In the genomic region with DNA sequence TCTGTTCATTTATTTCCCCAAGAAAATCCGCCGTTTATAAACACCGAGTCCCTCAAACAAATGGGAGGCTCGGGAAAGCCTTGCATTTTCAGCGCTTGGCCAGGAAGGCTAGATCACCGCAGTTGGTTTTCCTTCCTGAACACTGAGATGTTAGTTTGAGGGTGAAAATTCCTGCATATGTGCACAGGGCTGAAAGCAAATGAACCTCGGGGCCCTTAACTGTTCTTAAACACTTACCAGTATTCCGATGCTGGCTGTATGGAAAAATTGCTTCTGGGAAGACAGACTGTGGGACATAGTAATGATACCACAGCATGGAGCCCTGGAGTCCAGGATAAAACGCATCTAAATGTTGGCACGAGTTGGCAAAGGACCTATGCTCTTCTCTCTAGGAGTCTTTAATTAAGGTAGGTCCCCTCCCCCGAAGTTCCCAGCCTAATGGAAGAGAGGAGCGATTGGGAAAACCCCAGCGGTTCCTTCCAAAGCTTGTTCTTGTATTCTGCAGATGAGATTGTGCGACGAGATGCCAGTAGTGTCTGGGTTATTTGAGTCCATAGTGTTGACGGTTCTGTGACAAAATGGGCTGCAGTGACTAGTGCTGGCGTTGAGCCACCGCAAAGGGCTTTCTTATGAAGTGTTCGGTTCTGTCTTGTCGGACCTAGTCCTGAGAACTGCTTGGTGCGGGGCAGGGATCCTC, we compare ENCODE assay signal across 9 mouse cellular contexts.
A peak's percentile ranks its signal among the peaks of the same experiment; 100 is the strongest.
DNase-seq lines count a peak whose midpoint lies in the region; ATAC-seq and TF ChIP-seq lines count a peak whose summit lies in the region.
"Had no signal": no experiment of that assay in that cellular context is flagged by ENCODE, and none has a peak within 500 bp of the region (broad histone marks: within the 10 kb centered on the region; RNA-seq: fewer than 3 reads in every experiment).

No protein-coding gene starts in this region.

- no peaks in the 10 kb centered on the region for H3K9me3 ChIP-seq in intestine, embryonic 14.5 days (ENCODE audit: control insufficient read depth, low read length)
- no peaks in the 10 kb centered on the region for H3K9me3 ChIP-seq in intestine, embryonic 16.5 days (ENCODE audit: control insufficient read depth, low read length)
- H3K9me3 ChIP-seq in limb, embryonic 14.5 days (ENCODE audit: control insufficient read depth, low read length), result no peaks in the 10 kb centered on the region
- no peaks in the 10 kb centered on the region for H3K9me3 ChIP-seq in heart, embryonic 10.5 days

- H3K4me1 ChIP-seq in intestine, embryonic 14.5 days (replicated peaks; ENCODE audit: control insufficient read depth, insufficient read depth, low read length), result no peaks in the 10 kb centered on the region
- 0 out of 2 replicates have a peak, but pooled peaks cover 3% of the 10 kb centered on the region for H3K4me1 ChIP-seq in intestine, embryonic 16.5 days (ENCODE audit: control insufficient read depth, insufficient read depth, low read length)
- 0 out of 2 replicates have a peak, but pooled peaks cover 3% of the 10 kb centered on the region for H3K4me1 ChIP-seq in limb, embryonic 14.5 days (ENCODE audit: control insufficient read depth, insufficient read depth, low read length)
- H3K4me1 ChIP-seq in heart, embryonic 10.5 days, result peaks cover 13% of the 10 kb centered on the region

- H3K4me2 ChIP-seq in intestine, embryonic 14.5 days (ENCODE audit: low read length), result no peak overlapping the region
- no peak overlapping the region for H3K4me2 ChIP-seq in intestine, embryonic 16.5 days (ENCODE audit: low read depth, low read length)
- H3K4me2 ChIP-seq in limb, embryonic 14.5 days (replicated peaks; ENCODE audit: low read depth, low read length, severe bottlenecking), result 0 out of 2 replicates have a peak overlapping the region, but pooled peaks have one; percentile 5

- H3K4me3 ChIP-seq in intestine, embryonic 14.5 days (ENCODE audit: low read depth, low read length), result no peak overlapping the region
- no peak overlapping the region for H3K4me3 ChIP-seq in intestine, embryonic 16.5 days (ENCODE audit: low read length)
- H3K4me3 ChIP-seq in limb, embryonic 14.5 days (replicated peaks; ENCODE audit: low read length), result peak overlapping the region; percentile 5; the same call in 1 of the 2 replicates
- H3K4me3 ChIP-seq in gastrocnemius, adult 2 months, result no peak overlapping the region
- H3K4me3 ChIP-seq in heart, embryonic 10.5 days, result no peak overlapping the region
- H3K4me3 ChIP-seq: myocyte had no signal

- TF ChIP-seq POLR2A in limb, embryonic 14.5 days (IDR thresholded peaks at IDR 0.05; ENCODE audit: borderline replicate concordance, extremely low read depth, insufficient read depth, insufficient read length), result no peak

- ATAC-seq in intestine, embryonic 14.5 days (replicated peaks; ENCODE audit: low FRiP score, low TSS enrichment, low read depth), result no peak
- ATAC-seq in intestine, embryonic 16.5 days, result no peak
- no peak for ATAC-seq in limb, embryonic 14.5 days (ENCODE audit: low FRiP score, low read depth)

- peaks cover 74% of the 10 kb centered on the region for H3K27me3 ChIP-seq in intestine, embryonic 14.5 days (replicated peaks; ENCODE audit: control insufficient read depth, insufficient read depth, low read length)
- peaks cover 61% of the 10 kb centered on the region for H3K27me3 ChIP-seq in intestine, embryonic 16.5 days (replicated peaks; ENCODE audit: control insufficient read depth, insufficient read depth, low read length)
- H3K27me3 ChIP-seq in limb, embryonic 14.5 days (ENCODE audit: control insufficient read depth, insufficient read depth, low read length), result peaks cover 63% of the 10 kb centered on the region
- H3K27me3 ChIP-seq in heart, embryonic 10.5 days (ENCODE audit: insufficient read depth, poor library complexity, severe bottlenecking), result peaks cover 65% of the 10 kb centered on the region

- WGBS in intestine, embryonic 14.5 days, result 3% methylated on average over 21 of the region's 21 CpGs
- 6% methylated on average over 21 of the region's 21 CpGs for WGBS in intestine, embryonic 16.5 days
- WGBS in limb, embryonic 14.5 days, result 7% methylated on average over 21 of the region's 21 CpGs
- WGBS in heart, embryonic 10.5 days, result 5% methylated on average over 21 of the region's 21 CpGs

- intact Hi-C loops in gastrocnemius, adult 2 months (cut with DNase I), result no loop called here

- no peak overlapping the region for H3K27ac ChIP-seq in intestine, embryonic 14.5 days (ENCODE audit: low read depth)
- H3K27ac ChIP-seq in intestine, embryonic 16.5 days (ENCODE audit: low read length), result no peak overlapping the region
- H3K27ac ChIP-seq in limb, embryonic 14.5 days (replicated peaks; ENCODE audit: low read depth, low read length), result no peak overlapping the region
- H3K27ac ChIP-seq in gastrocnemius, adult 2 months, result no peak overlapping the region
- H3K27ac ChIP-seq in heart, embryonic 10.5 days, result no peak overlapping the region

- TF ChIP-seq CTCF in gastrocnemius, adult 2 months (IDR thresholded peaks at IDR 0.05), result no peak

- H3K36me3 ChIP-seq in intestine, embryonic 14.5 days (ENCODE audit: control insufficient read depth, insufficient read depth, low read length), result no peaks in the 10 kb centered on the region
- no peaks in the 10 kb centered on the region for H3K36me3 ChIP-seq in intestine, embryonic 16.5 days (ENCODE audit: control insufficient read depth, insufficient read depth, low read length)
- H3K36me3 ChIP-seq in limb, embryonic 14.5 days (ENCODE audit: control insufficient read depth, insufficient read depth, low read length), result no peaks in the 10 kb centered on the region
- no peaks in the 10 kb centered on the region for H3K36me3 ChIP-seq in heart, embryonic 10.5 days

- DNase-seq in intestine, embryonic 14.5 days (ENCODE audit: low spot score), result peak; percentile 60
- peak; percentile 55 to 56 for DNase-seq in frontal cortex, postnatal 36 days (ENCODE audit: low spot score in 2 of 2)
- no peak for DNase-seq in limb, embryonic 14.5 days (ENCODE audit: low spot score)
- peak; percentile 47 for DNase-seq in right cerebral cortex, postnatal 25 days
- no peak for DNase-seq in thymus, postnatal 14 days
- DNase-seq in gastrocnemius, adult 2 months, result no peak
- no peak for DNase-seq in heart, embryonic 10.5 days (ENCODE audit: low spot score)

- H3K9ac ChIP-seq in intestine, embryonic 14.5 days (ENCODE audit: low read length), result no peak overlapping the region
- H3K9ac ChIP-seq in intestine, embryonic 16.5 days (ENCODE audit: low read depth, low read length), result no peak overlapping the region
- H3K9ac ChIP-seq in limb, embryonic 14.5 days (ENCODE audit: low read depth, low read length, severe bottlenecking), result no peak overlapping the region

Comparison
In these comparisons a context has a peak if more than half of its experiments do, and no peak if none do; other contexts are left out.
1. DNase-seq: peak in intestine, embryonic 14.5 days (single experiment), frontal cortex, postnatal 36 days (2 of 2) and right cerebral cortex, postnatal 25 days (single experiment); none in limb, embryonic 14.5 days (single experiment), thymus, postnatal 14 days (single experiment), gastrocnemius, adult 2 months (single experiment) and heart, embryonic 10.5 days (single experiment).